Mouse (Mus musculus) ES-Bruce4 (cell line): Measurements from ENCODE around the gene Rab21. TPM values are rescaled to one million over a fixed set of nuclear protein-coding genes. Genes with fewer than 3 reads are reported as not detected.

Experiments
- H3K27ac ChIP-seq: 2 replicates; pipeline ENCODE4 v1.5.1; 2012; ENCODE audit warnings: low read length, inconsistent platforms; ENCODE audit not compliant: insufficient read depth
- H3K27me3 ChIP-seq: 2 replicates; pipeline ENCODE4 v1.6.1; 2012; ENCODE audit warnings: mild to moderate bottlenecking, low read length, inconsistent platforms; ENCODE audit not compliant: control insufficient read depth, poor library complexity, insufficient read depth, severe bottlenecking
- H3K36me3 ChIP-seq: 2 replicates; pipeline ENCODE4 v1.6.1; 2012; ENCODE audit warnings: inconsistent platforms, mild to moderate bottlenecking, low read length, moderate library complexity; ENCODE audit not compliant: control insufficient read depth, poor library complexity, insufficient read depth, severe bottlenecking
- H3K4me1 ChIP-seq: one replicate; pipeline ENCODE4 v1.8.1; 2011; ENCODE audit warnings: low read length; ENCODE audit not compliant: control insufficient read depth, insufficient read depth
- H3K4me3 ChIP-seq: 2 replicates; pipeline ENCODE4 v1.5.1; 2011; ENCODE audit warnings: low read depth, mild to moderate bottlenecking, low read length
- H3K9ac ChIP-seq: 2 replicates; pipeline ENCODE4 v1.6.1; 2012; ENCODE audit warnings: low read depth, mild to moderate bottlenecking, inconsistent platforms; ENCODE audit not compliant: poor library complexity, severe bottlenecking
- H3K9me3 ChIP-seq: replicated peaks from 2 replicates; pipeline ENCODE4 v1.6.1; 2012; ENCODE audit warnings: mild to moderate bottlenecking, low read length, inconsistent platforms; ENCODE audit not compliant: control insufficient read depth, poor library complexity, insufficient read depth, severe bottlenecking
- CTCF ChIP-seq: IDR thresholded peaks from one replicate; pipeline ENCODE4 v1.8.1; 2011; ENCODE audit warnings: low read depth, low read length
- EP300 ChIP-seq: IDR thresholded peaks from 2 replicates; pipeline ENCODE4 v1.6.1; 2011; ENCODE audit warnings: low read depth, low read length; ENCODE audit not compliant: insufficient read depth
- POLR2A ChIP-seq: IDR thresholded peaks from one replicate; pipeline ENCODE4 v1.8.1; 2011; ENCODE audit warnings: low read length; ENCODE audit not compliant: insufficient read depth
- polyA plus RNA-seq: library from polyadenylated mRNA; stranded (reverse); fragments of >200 nt; gene quantifications from 2 replicates; pipeline ENCODE4 v1.2.4, GENCODE M21; 2011; ENCODE audit warnings: low read depth; ENCODE audit not compliant: missing spikeins, insufficient read depth, insufficient read length

The Rab21 gene
- polyA plus RNA-seq, 1 experiment: 37.2 TPM

DNA sequence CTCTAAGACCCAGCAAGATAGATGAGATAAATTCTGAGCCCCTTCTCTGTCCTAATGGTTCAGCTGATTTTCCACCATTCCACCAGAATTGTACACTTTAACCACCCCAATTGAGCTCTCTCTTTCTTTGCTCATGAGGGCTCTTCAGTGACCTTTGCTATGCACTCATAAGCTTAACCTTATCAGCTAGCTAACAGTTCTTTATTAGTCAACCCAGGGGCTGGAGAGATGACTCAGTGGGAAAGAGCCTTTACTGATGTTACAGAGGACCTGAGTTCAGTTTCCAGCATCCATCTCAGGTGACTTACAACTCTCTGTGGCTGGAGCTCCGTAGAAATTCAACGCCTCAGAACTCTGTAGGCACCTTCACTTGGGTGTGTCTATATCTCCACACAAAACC is 53.1 kb downstream of the Rab21 start:
- no peaks in the 10 kb centered on the region for H3K27me3 ChIP-seq
- peaks cover 1% of the 10 kb centered on the region for H3K4me1 ChIP-seq
- H3K36me3 ChIP-seq: no peaks in the 10 kb centered on the region
- H3K9me3 ChIP-seq: no peaks in the 10 kb centered on the region
- TF ChIP-seq CTCF (no peak), POLR2A (no peak), EP300 (no peak)
- no peak overlapping the region for H3K4me3 ChIP-seq
- H3K27ac ChIP-seq: no peak overlapping the region
- H3K9ac ChIP-seq: no peak overlapping the region

DNA sequence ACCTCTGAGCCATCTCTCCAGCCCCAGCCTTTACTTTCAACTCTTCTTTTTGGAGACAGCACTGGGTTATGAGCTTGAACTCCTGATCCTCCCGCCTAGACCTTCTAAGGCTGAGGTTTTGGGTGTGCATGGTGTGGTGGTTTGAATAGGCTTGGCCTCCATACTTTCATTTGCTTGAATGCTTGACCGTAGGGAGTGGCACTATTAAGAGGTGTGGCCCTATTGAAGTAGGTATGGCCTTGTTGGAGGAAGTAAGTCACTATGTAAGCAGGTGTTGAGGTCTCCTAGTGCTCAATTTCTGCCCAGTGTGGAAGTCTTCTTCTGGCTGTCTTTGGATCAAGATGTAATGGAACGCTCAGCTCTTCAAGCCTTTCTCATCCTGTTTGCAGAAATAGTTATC is 54.0 kb downstream of the Rab21 start:
- TF ChIP-seq EP300 (no peak), CTCF (no peak), POLR2A (no peak)
- Histone ChIP-seq H3K9ac (no peak overlapping the region), H3K36me3 (no peaks in the 10 kb centered on the region), H3K4me3 (no peak overlapping the region), H3K27ac (no peak overlapping the region), H3K4me1 (peaks cover 1% of the 10 kb centered on the region), H3K27me3 (no peaks in the 10 kb centered on the region), H3K9me3 (no peaks in the 10 kb centered on the region)

DNA sequence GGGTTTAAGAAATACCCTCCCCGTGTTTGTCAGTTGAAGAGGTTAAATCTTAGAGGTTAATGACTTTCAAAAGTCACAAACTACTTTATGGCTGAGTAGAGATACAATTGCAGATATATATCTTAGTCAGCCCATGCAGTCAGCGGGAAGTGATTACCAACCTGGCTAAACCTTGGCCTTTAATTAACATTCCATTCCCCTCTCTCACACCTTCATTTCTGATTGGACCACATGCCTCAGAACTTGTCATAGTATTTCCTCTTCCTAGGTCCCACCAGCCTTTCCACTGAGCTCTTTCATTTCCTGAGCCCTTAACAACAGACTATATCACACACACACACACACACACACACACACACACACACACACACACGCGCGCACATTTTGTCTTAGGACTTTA is 59.2 kb downstream of the Rab21 start:
- H3K27me3 ChIP-seq: no peaks in the 10 kb centered on the region
- H3K27ac ChIP-seq: no peak overlapping the region
- no peak for TF ChIP-seq EP300

DNA sequence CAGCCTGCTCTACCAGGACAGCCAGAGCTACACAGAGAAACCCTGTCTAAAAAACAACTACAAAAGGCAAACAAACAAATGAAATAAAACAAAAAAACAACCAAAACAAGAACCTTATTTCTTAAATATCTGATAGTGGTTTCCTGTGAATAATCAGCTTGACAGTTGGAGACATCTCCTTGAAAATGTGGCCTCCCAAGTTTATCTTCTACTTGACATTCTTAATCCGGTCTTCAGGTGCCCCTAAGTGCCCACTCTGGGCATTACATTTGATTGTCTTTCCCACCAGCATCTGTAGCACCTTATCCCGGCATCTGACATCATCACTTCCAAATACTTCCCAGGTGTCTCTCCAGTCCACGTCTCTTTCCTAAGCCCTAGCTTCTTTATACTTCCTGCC is 61.9 kb downstream of the Rab21 start:
- TF ChIP-seq POLR2A (no peak), EP300 (no peak), CTCF (no peak)
- Histone ChIP-seq H3K27ac (no peak overlapping the region), H3K9ac (no peak overlapping the region), H3K4me3 (no peak overlapping the region), H3K4me1 (peaks cover 1% of the 10 kb centered on the region), H3K36me3 (no peaks in the 10 kb centered on the region), H3K9me3 (no peaks in the 10 kb centered on the region), H3K27me3 (no peaks in the 10 kb centered on the region)

More for the DNA sequence above, 59.2 kb downstream of the Rab21 start:
- Histone ChIP-seq H3K4me3 (no peak overlapping the region), H3K9me3 (no peaks in the 10 kb centered on the region), H3K4me1 (no peaks in the 10 kb centered on the region), H3K36me3 (no peaks in the 10 kb centered on the region), H3K9ac (no peak overlapping the region)

DNA sequence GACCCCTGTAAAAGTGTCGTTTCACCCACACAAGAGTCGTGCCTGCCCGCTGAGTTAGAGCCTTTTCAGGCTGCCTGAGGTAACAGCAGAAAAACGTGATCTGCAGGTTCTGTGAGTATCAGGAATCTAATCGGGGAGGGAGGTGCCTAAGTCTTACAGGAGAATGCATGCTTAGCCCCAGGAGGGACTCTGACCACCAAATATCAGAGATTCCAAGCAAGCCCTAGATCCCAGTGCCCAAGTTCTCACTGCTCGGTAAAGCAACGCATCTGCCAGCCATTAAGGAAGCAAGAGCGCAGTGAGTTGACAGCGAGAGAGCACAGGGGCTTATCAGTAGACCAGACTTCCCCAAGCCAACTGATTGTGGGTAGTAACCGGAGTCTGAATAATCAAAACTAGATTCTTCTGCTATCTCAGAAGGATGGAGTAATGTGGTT is 63.1 kb downstream of the Rab21 start:
- no peak for TF ChIP-seq POLR2A
- TF ChIP-seq EP300: no peak
- TF ChIP-seq CTCF: no peak
- Histone ChIP-seq H3K4me1 (peaks cover 1% of the 10 kb centered on the region), H3K9ac (peak overlapping the region; percentile 21), H3K36me3 (no peaks in the 10 kb centered on the region), H3K9me3 (no peaks in the 10 kb centered on the region), H3K4me3 (peak overlapping the region; percentile 15), H3K27me3 (no peaks in the 10 kb centered on the region), H3K27ac (peak overlapping the region; percentile 15)

DNA sequence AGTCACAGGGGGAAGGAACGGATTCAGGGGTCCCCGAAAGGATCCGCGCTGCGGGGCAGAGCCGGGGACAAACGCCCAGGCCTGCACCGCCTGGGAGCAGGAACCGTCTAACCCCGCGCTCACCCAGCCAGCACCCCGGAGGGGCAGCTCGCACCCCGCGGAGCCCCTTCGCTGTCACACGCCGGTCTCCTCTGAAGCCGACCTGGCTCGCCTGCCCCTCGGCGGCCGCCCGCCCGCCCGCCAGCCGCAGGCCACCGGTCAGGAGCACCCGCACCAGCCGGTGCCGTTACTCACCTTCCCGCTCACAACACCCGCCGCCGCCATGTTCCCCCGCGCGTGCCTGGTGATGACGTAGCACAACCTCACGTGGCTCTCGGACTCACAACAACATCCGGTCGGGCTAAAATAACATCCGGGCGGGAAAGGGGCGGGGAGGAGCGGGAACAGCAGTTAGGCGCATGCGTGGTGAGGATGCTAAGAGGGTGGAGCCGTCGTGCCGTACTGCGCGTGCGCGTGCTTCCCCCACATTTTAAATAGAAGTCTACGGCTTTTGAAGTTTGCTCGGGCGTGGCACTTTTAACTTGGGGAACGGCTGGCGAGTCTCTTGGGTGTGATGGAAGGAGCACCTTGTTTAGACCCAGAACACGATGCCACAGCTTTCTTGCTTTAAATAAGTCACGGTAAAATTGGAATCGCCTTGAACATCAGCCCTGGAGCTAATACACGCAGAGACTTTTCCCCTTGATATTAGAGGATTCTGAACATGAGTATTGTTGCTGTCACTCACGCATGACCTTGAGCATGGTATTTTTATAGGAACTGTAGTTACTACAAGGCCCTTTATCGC is 64.1 kb downstream of the Rab21 start, which contains the start of gene Tbc1d15:
Gene Tbc1d15, minus strand, starts transcription at position 380 of the 847 bp plus-strand sequence.
- peak; percentile 71 for TF ChIP-seq POLR2A
- peak; percentile 76 for TF ChIP-seq EP300
- no peak for TF ChIP-seq CTCF
- Histone ChIP-seq H3K27me3 (no peaks in the 10 kb centered on the region), H3K9ac (peak within 1 kb of the TSS; percentile 92), H3K27ac (peak within 1 kb of the TSS; percentile 15), H3K36me3 (no peaks in the 10 kb centered on the region), H3K4me1 (peaks cover 1% of the 10 kb centered on the region), H3K4me3 (peak within 1 kb of the TSS; percentile 94), H3K9me3 (no peaks in the 10 kb centered on the region)
